Mouse (Mus musculus) layer of hippocampus, postnatal 10 days (tissue): Measurements from ENCODE around the gene Utp11. TPM values are rescaled to one million over a fixed set of nuclear protein-coding genes. Genes with fewer than 3 reads are reported as not detected.

ENCODE experiments used
- DNase-seq, 2 experiments: peaks; one replicate each; pipeline ENCODE4 v3.0.0; 2021; ENCODE audit warnings: low spot score in 2 of 2
- total RNA-seq, 2 experiments: library from RNA; stranded (reverse); gene quantifications; 2 replicates each; pipeline ENCODE4 v1.2.3; 2021

Utp11 gene
- total RNA-seq, 2 experiments from 2014 or later, result 17.8 to 18.5 TPM

GRCm38 (mm10) chr4:124672347-124673320 is 20.8 kb downstream of the Utp11 start:
- DNase-seq, result peak; percentile 66 to 76

GRCm38 (mm10) chr4:124671583-124671982 is 21.8 kb downstream of the Utp11 start:
- DNase-seq, result no peak

DNA sequence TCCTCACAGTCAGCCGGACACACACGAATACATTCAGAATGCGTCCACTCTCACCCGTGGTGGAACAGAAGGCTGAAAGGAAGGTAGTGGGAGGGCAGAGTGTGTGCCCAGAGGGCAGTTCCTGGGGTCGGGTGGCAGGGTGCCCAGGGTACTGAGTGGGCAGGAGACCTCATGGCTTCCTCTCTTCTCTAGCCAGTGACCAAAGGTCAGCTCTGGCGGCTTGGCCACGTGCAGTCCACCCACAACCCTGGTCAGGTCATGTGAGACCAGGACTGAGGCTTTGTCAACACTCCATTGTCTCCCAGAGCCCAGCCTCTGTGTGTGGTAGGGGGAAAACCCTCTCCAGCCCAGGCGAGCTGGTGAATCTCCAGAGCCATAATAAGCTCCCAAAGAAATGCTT is 23.2 kb downstream of the Utp11 start:
- DNase-seq, result no peak

- no peak for DNase-seq
Observed at GRCm38 (mm10) chr4:124668078-124668477, 25.3 kb downstream of the Utp11 start.

DNA sequence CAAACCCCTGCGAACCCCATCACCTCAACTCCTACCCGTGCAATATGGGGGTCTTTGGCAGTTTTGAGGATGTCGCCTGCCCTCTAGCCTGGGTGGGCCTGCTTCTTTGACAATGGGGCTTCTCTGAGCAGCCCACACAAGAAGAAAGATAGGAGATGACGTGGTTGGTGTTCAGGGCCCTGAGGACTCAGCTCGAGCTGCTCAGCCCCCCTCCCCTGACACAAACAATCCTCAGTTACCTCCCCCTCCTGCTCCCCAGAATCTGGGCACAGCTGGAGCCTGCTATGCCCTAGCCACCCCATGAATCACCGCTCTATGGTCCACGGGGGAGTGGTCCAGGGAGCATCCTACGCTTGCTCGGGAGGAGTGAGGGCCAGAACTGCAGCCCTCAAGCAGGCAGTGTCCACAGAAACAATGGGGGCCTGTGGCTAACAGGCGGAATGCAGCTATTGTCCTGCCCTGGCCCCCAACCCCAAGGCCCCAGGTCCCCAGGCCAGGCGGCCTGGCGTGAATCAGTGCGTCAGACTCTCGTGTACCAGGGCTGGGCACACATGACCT is 25.8 kb downstream of the Utp11 start:
- no peak for DNase-seq

DNA sequence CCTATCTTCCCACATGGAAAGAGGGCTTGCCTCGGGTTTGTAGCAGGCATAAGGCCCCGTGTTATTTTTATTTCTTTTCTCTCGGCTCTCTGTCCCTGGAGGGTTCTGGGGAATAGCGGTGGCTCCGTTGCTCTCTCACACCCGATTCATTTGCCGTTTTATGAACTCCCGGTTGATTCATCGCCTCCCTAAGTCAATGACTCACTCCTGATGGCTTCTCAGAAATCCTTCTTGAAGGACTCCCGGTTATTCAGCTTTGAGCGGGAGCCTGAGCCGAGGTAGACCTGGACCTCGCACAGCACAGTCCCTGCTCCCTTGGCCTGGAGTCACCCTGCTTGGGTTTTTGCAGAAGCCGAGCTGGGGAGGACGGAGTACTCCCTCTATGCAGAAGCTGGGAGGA is 28.8 kb downstream of the Utp11 start:
- DNase-seq, result no peak

GRCm38 (mm10) chr4:124664185-124664584 is 29.2 kb downstream of the Utp11 start:
- no peak for DNase-seq

GRCm38 (mm10) chr4:124663034-124663433 is 30.4 kb downstream of the Utp11 start:
- DNase-seq, result no peak

- DNase-seq, result no peak
Observed at GRCm38 (mm10) chr4:124660603-124661002, 32.8 kb downstream of the Utp11 start.

DNA sequence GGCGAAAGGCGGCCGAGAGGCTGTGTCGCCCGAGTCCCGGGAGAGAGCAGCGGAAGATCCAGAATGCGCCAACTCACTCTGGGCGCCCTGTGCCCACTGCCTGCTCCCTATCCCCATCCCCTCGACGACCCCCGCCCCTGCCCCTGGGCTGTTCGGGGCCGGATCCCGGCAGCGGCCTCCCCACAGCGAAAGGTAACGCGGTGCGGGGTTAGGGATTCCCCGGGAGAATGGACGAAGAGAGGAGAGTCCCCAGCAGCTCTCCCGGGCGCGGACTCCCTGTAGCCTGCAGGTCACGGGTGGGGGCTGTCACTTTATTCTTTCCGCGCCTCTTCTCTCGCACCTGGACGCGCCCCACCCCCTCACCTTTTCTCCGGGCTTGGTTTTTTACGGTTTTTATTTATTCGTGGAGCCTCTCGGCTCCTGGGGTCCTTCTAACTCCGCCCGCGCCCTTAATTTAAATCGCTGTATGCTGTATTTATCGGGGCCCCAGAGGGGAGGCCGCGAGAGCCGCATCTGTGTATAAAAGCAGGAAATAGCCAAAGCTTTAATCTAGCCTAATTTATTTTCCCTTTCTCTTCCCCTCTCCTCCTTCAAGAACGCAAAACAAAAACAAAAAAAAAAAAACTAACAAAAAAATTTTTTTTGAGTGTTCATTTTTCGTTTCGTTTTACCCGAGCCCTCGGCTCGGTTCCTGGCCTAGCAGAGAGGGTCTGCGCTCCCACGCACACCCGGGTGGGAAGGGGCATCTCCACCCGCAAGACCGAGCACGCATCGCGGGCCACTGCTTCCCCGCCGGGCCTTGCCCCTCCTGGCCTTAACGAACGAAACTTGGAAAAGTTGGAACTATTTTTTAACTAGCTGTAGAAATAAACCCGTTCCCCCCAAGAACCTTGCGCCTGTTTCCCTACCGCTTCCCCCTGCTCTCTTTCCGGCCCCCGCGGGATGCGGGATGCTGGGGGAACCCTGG is 33.9 kb downstream of the Utp11 start:
- no peak for DNase-seq

DNA sequence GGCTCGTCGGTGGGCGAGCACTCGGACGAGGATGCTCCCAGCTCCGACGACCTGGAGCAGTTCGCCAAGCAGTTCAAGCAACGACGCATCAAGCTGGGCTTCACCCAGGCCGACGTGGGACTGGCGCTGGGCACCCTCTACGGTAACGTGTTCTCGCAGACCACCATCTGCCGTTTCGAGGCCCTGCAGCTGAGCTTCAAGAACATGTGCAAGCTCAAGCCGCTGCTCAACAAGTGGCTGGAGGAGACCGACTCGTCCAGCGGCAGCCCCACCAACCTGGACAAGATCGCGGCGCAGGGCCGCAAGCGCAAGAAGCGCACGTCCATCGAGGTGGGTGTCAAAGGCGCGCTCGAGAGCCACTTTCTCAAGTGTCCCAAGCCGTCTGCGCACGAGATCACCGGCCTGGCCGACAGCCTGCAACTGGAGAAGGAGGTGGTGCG is 35.0 kb downstream of the Utp11 start:
- no peak for DNase-seq

- peak in 1 of 2 experiments; percentile 51 for DNase-seq
Observed at GRCm38 (mm10) chr4:124657781-124658180, 35.6 kb downstream of the Utp11 start.

DNA sequence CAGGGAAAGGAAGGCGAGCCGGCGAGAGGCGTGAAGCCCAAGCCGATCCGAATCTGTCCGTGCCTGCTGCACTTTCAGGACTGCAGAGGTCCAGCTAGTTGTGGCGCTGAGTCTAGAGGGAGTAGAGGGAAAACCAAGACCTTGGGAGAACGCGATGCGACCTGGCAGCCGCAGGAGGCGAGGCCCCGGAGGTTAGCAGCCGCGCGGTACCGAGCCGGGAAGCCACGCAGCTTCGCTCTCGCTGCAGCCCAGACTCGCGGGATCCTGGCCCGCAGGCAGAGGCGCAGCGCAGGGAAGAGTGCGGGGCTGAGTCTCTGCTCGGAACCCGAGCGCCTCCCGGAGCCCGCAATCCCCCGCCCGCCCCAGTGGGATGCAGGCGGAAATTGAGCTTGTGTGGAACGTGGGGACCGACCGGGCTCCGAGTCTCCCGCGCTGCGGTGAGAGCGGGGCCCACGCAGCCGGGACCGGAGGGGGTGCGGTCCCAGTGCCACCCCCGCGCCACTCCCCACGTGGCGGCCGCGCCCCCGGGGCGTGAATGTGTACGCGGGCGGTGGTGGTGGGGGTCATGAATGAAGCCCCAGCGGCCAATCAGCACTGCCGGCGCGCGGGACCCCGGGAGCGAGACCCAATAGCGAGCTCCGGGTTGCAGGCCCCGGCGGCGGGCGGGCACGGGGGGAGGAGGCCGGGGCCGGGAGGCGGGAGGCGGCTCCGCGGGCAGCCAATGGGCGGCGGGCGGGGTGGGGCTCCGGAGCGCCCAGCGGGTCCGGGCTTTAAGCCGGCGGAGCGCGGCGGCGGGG is 36.3 kb downstream of the Utp11 start:
- DNase-seq, result peak; percentile 79 to 88

- no peak for DNase-seq
Observed at GRCm38 (mm10) chr4:124656518-124656853, 36.9 kb downstream of the Utp11 start, which contains the start of gene Pou3f1. Gene Pou3f1, plus strand, starts transcription at chr4:124656807.

DNA sequence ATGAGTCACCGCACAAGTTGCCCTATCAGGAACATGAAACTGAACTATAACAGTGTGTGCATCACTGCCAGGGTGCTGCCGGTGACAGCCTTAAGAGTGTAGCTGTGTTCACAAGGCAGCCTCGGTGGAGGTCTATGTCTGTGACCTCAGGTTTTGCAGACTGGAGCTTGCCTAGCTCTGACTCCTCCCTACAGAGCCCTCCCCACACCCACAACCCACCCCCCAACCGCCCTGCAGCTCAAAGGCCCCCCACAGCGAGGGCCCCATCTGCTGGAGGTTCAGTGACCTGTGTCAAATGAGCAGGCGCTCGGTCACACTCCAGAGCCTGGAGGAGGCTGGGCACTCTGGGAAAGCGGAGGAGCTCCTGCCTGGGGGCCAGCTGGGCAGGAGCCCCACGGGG is 40.5 kb downstream of the Utp11 start:
- DNase-seq, result no peak

DNA sequence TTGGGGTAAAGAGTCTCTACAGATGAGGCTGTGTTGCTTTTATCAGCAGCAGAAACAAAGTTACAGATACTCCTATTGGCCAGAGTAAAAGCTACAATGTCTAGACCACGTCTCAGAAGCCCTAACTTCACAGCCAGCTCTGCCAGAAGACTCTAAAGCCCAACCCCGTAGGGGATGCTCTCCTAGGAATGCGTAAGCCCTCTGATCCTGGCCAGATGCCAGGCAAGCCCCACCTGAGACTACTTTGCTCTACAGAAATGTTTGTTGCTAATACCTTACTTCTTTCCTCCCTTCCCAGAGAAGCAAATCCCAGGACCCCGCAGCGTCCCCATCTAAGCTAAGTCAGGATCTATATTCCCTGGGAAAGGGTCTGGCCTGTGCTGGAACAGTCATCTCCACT is 45.5 kb downstream of the Utp11 start:
- no peak for DNase-seq

DNA sequence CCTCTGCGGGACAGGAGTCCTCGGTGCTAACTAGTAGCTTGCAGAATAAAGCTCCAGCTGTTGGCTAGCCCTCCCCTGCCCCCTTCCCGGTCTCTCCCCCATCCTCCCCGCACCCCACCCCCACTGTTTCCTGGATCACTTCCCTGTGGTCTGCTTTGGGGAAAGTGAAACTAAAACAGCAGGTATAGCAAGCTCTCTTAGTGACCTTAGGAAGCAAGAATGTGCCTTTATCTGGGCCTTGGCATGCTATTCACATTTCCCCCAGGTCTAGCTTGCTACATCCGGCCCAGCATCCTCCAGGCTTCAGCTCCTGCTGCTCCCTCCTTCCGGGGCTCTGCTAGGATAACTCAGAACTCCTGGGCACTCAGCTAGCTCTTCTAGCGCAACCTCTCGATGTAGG is 46.8 kb downstream of the Utp11 start:
- no peak for DNase-seq

GRCm38 (mm10) chr4:124644974-124645433 is 48.4 kb downstream of the Utp11 start:
- DNase-seq, result no peak

DNA sequence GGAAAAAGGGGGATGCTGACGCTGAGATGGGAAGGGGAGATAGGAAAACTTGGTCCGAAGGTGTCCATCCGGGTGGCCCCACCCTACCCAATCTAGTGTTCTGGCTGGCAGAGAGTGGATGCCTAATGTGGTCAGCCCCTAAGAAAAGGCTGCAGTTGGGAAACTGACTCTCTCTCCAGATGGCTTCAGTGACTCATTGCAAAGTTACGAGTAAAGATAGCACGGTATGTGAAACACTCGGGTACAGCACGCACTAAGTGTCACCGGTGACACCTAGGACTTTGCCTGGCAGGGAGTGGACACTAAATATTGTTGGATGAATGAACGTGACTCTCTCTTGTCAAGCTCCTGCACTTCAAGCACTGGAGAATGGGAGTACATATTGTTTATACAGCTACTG is 49.5 kb downstream of the Utp11 start:
- DNase-seq, result no peak

- no peak for DNase-seq
Observed at GRCm38 (mm10) chr4:124639715-124640114, 53.7 kb downstream of the Utp11 start.
